Mouse (Mus musculus) embryonic fibroblast, embryonic 13.5 days (primary cell): ENCODE measurements around the gene Zbtb8a. TPM values are rescaled to one million over a fixed set of nuclear protein-coding genes. Genes with fewer than 3 reads are reported as not detected.
A peak's percentile ranks its signal among the peaks of the same experiment; 100 is the strongest.

Experiments
- H3K27ac ChIP-seq: 2 replicates; pipeline ENCODE4 v1.5.1; 2012; ENCODE audit warnings: low read length, control low read depth, inconsistent platforms; ENCODE audit not compliant: insufficient read depth
- H3K4me1 ChIP-seq: 2 replicates; pipeline ENCODE4 v1.6.1; 2011; ENCODE audit warnings: low read length; ENCODE audit not compliant: control insufficient read depth, insufficient read depth
- H3K4me3 ChIP-seq: 2 replicates; pipeline ENCODE4 v1.5.1; 2011; ENCODE audit warnings: mild to moderate bottlenecking, control low read depth, low read length; ENCODE audit not compliant: insufficient read depth
- CTCF ChIP-seq: IDR thresholded peaks from 2 replicates; pipeline ENCODE4 v1.5.1; 2011; ENCODE audit warnings: mild to moderate bottlenecking, control low read depth, low read length, moderate library complexity, borderline replicate concordance; ENCODE audit not compliant: insufficient read depth
- POLR2A ChIP-seq: IDR thresholded peaks from 2 replicates; pipeline ENCODE4 v1.6.1; 2011; ENCODE audit warnings: low read depth, mild to moderate bottlenecking, control low read depth, low read length, moderate library complexity
- polyA plus RNA-seq: library from polyadenylated mRNA; stranded (reverse); fragments of >200 nt; gene quantifications from 2 replicates; pipeline ENCODE4 v1.2.4, GENCODE M21; 2011; ENCODE audit warnings: low read depth; ENCODE audit not compliant: missing spikeins, insufficient read length

Gene Zbtb8a
- polyA plus RNA-seq, 1 experiment = 6.9 TPM

DNA sequence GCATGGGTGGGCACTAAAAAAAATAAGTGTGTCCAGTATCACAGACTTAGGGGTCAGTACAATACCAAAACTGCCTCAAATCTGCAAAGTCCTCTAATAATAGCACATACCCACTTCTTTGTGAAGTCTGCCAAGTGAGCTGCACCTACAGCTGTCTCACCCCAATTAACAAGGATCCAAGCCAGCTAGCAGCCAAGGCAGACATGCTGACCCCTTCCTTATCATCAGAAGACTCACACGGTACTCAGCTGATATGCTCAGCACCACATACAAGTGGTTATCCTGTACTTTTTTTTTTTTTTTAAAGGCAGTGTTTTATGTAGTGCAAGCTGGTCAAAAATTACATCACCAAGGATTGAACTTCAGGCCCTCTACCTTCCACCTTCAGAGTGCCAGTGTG lies 73.6 kb downstream of the Zbtb8a start:
- TF ChIP-seq CTCF = no peak
- no peak for TF ChIP-seq POLR2A
- Histone ChIP-seq H3K27ac (peak overlapping the region; percentile 66), H3K4me3 (no peak overlapping the region), H3K4me1 (peaks cover 7% of the 10 kb centered on the region)

DNA sequence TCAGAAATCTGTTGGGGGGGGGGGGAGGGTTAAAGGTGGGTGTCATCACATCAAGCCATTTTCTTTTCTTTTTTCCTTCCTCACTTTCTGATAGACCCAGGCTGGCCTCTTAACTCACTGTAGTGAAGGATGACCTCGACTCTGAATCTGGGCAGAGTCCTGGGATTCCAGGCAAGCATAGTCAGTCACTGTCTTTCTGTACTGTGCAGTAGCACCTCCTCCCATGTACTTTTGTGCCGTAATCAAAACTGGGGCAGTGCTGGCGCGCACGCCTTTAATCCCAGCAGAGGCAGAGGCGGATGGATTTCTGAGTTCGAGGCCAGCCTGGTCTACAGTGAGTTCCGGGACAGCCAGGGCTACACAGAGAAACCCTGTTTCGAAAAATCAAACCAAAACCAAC lies 74.1 kb downstream of the Zbtb8a start:
- no peak overlapping the region for H3K4me3 ChIP-seq
- TF ChIP-seq CTCF (no peak), POLR2A (no peak)
- H3K27ac ChIP-seq = peak overlapping the region; percentile 66
- peaks cover 7% of the 10 kb centered on the region for H3K4me1 ChIP-seq

Other genes starting within 250 kb of the Zbtb8a start
- 0.53 and 1.1 TPM in 2 replicates for gene Fndc5, start 241.1 kb downstream of the Zbtb8a start, polyA plus RNA-seq
- 59.9 and 65.4 TPM in 2 replicates for gene S100pbp, start 188.4 kb downstream of the Zbtb8a start, polyA plus RNA-seq
- 104 and 112 TPM in 2 replicates for gene Yars, start 188.4 kb downstream of the Zbtb8a start, polyA plus RNA-seq
- gene C77080, start 116.7 kb downstream of the Zbtb8a start, polyA plus RNA-seq = 7.0 and 11.0 TPM in 2 replicates
- gene Sync, start 90.5 kb downstream of the Zbtb8a start, polyA plus RNA-seq = 9.4 and 15.0 TPM in 2 replicates
- gene Rbbp4, start 42.7 kb downstream of the Zbtb8a start, polyA plus RNA-seq = 183 and 229 TPM in 2 replicates
- gene Zbtb8os, start 42.4 kb downstream of the Zbtb8a start, polyA plus RNA-seq = 91.1 and 110 TPM in 2 replicates
- not detected in 2 replicates for gene Zbtb8b, start 62.7 kb upstream of the Zbtb8a start, polyA plus RNA-seq
- 23.9 and 35.3 TPM in 2 replicates for gene Bsdc1, start 83.5 kb upstream of the Zbtb8a start, polyA plus RNA-seq
- gene Tssk3, start 112.9 kb upstream of the Zbtb8a start, polyA plus RNA-seq = not detected in 2 replicates
- not detected in 2 replicates for gene Fam229a, start 113.1 kb upstream of the Zbtb8a start, polyA plus RNA-seq
- 131 and 157 TPM in 2 replicates for gene Marcksl1, start 135.5 kb upstream of the Zbtb8a start, polyA plus RNA-seq
- gene Hdac1, start 164.6 kb upstream of the Zbtb8a start, polyA plus RNA-seq = 150 and 156 TPM in 2 replicates
- 3.0 and 5.2 TPM in 2 replicates for gene Lck, start 195.5 kb upstream of the Zbtb8a start, polyA plus RNA-seq
- not detected in 2 replicates for gene Fam167b, start 200.4 kb upstream of the Zbtb8a start, polyA plus RNA-seq
- 217 and 251 TPM in 2 replicates for gene Eif3i, start 222.5 kb upstream of the Zbtb8a start, polyA plus RNA-seq
- 110 and 112 TPM in 2 replicates for gene Tmem234, start 222.6 kb upstream of the Zbtb8a start, polyA plus RNA-seq
- gene Dcdc2b, start 236.1 kb upstream of the Zbtb8a start, polyA plus RNA-seq = 0.68 TPM in 1 of 2 replicates, not detected in the other
- gene Iqcc, start 241.0 kb upstream of the Zbtb8a start, polyA plus RNA-seq = 19.5 TPM in 2 replicates
- 11.7 and 13.6 TPM in 2 replicates for gene Ccdc28b, start 245.8 kb upstream of the Zbtb8a start, polyA plus RNA-seq